Mouse (Mus musculus): ENCODE results near the gene Myh2.

The Myh2 gene

GRCm38 (mm10) chr11:67237481-67238079 is 66.8 kb downstream of the Myh2 start, which contains the start of gene Myh4:
Myh4 (plus strand) TSS chr11:67238029.
- DNase-seq (ENCODE audit: low spot score), result no peak

GRCm38 (mm10) chr11:67241051-67241450 is 70.2 kb downstream of the Myh2 start:
- no peak for DNase-seq (ENCODE audit: low spot score)

Measured in c-Kit-positive CD71-positive TER-119-positive erythroid progenitor cells, embryonic 14.5 days (primary cell).